Mouse (Mus musculus) brain, embryonic 14.5 days (tissue): ENCODE measurements at regions not wholly inside any gene's neighbourhood (a gene's known extent, or its start where the extent isn't known, plus 50 kb on each side); places are given as distances from the start of the nearest gene placed in this dataset.

Experiments used
- CTCF ChIP-seq: fragments of 200-500 bp; IDR thresholded peaks from 2 replicates; pipeline ENCODE4 v1.5.1; 2012; ENCODE audit warnings: inconsistent platforms, mild to moderate bottlenecking, moderate library complexity, borderline replicate concordance; ENCODE audit not compliant: insufficient read depth, insufficient read length; ENCODE audit errors: extremely low read depth
- POLR2A ChIP-seq: fragments of 200-500 bp; IDR thresholded peaks from 2 replicates; pipeline ENCODE4 v1.6.1; 2012; ENCODE audit warnings: mild to moderate bottlenecking, inconsistent platforms, borderline replicate concordance; ENCODE audit not compliant: poor library complexity, insufficient read depth, insufficient read length, severe bottlenecking; ENCODE audit errors: extremely low read depth

- no peak for TF ChIP-seq CTCF
- no peak for TF ChIP-seq POLR2A
These were observed 56.6 kb upstream of the Commd8 start for GRCm38 (mm10) chr5:72224551-72224966.
